Mouse (Mus musculus) ES-Bruce4 (cell line): ENCODE data around the gene Rspo3.

Experiments used
- CTCF ChIP-seq: IDR thresholded peaks from one replicate; pipeline ENCODE4 v1.8.1; 2011; ENCODE audit warnings: low read depth, low read length
- EP300 ChIP-seq: IDR thresholded peaks from 2 replicates; pipeline ENCODE4 v1.6.1; 2011; ENCODE audit warnings: low read depth, low read length; ENCODE audit not compliant: insufficient read depth
- POLR2A ChIP-seq: IDR thresholded peaks from one replicate; pipeline ENCODE4 v1.8.1; 2011; ENCODE audit warnings: low read length; ENCODE audit not compliant: insufficient read depth

GRCm38 (mm10) chr10:29534830-29535227, 838 bp downstream of the Rspo3 start:
- TF ChIP-seq CTCF (no peak), POLR2A (no peak), EP300 (no peak)
